Mouse (Mus musculus): ENCODE measurements around the gene Spata1.

- TF ChIP-seq CTCF (IDR thresholded peaks at IDR 0.05) (peak; percentile 39), POLR2A (IDR thresholded peaks at IDR 0.05; ENCODE audit: insufficient read depth, low read depth, low read length) (no peak), EP300 (IDR thresholded peaks at IDR 0.05; ENCODE audit: insufficient read depth, low read depth, low read length) (no peak)
Observed at GRCm38 (mm10) chr3:146423710-146424109, 75.8 kb downstream of the Spata1 start.
